Comparison of ENCODE assay signal across 15 mouse cellular contexts in the genomic region with DNA sequence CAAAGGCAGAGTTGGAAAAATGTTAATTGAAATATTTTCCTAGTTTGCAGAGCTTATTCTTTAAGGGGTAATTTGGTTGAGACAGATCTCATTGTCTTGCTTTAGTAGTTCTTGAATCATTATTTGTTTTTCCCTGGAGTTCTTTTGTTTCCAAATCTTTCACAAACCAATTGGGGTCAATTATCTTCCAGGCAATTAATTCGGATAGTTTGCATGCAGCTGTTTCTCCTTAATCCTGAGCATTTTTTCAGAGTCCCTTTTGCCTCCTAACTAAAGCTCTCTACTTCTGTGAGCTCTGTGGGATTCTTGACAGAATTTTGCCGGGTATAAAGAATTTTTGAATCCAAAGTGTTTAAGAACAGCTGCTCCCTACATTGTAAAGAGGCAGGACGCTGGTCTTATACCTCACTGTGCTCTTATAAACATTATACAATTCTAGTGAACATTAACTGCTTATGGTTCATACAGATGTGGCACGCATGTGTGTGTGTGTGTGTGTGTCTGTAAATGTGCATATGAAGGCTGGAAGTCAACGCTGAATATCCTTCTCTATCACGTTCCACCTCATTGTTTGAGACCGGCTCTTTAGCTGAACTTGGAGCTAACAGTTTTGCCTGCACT. TPM values are rescaled to one million over a fixed set of nuclear protein-coding genes. Genes with fewer than 3 reads are reported as not detected.
DNase-seq lines count a peak whose midpoint lies in the region; ATAC-seq and TF ChIP-seq lines count a peak whose summit lies in the region.
"Had no signal": no experiment of that assay in that cellular context is flagged by ENCODE, and none has a peak within 500 bp of the region (broad histone marks: within the 10 kb centered on the region; RNA-seq: fewer than 3 reads in every experiment).

No protein-coding gene starts in this region.

- no peak overlapping the region for H3K4me2 ChIP-seq in stomach, embryonic 15.5 days
- no peak overlapping the region for H3K4me2 ChIP-seq in stomach, postnatal 0 days (replicated peaks; ENCODE audit: low read depth)
- H3K4me2 ChIP-seq in forebrain, embryonic 14.5 days (ENCODE audit: low read length), result no peak overlapping the region
- no peak overlapping the region for H3K4me2 ChIP-seq in limb, embryonic 14.5 days (replicated peaks; ENCODE audit: low read depth, low read length, severe bottlenecking)
- H3K4me2 ChIP-seq: midbrain, embryonic 11.5 days had no signal

- H3K36me3 ChIP-seq in stomach, embryonic 15.5 days, result no peaks in the 10 kb centered on the region
- no peaks in the 10 kb centered on the region for H3K36me3 ChIP-seq in stomach, postnatal 0 days (ENCODE audit: control insufficient read depth, insufficient read depth, low read length)
- no peaks in the 10 kb centered on the region for H3K36me3 ChIP-seq in forebrain, embryonic 14.5 days (ENCODE audit: control insufficient read depth, insufficient read depth, low read length)
- no peaks in the 10 kb centered on the region for H3K36me3 ChIP-seq in limb, embryonic 14.5 days (ENCODE audit: control insufficient read depth, insufficient read depth, low read length)

- intact Hi-C loops in gastrocnemius, postnatal 36 days (cut with DNase I), result no loop called here
- intact Hi-C loops in left cerebral cortex, postnatal 36 days (cut with DNase I), result no loop called here

- TF ChIP-seq EP300 in stomach, postnatal 0 days (optimal IDR thresholded peaks at IDR 0.05), result no peak

- 0 out of 2 replicates have a peak overlapping the region, but pooled peaks have one; percentile 5 for H3K27ac ChIP-seq in stomach, embryonic 15.5 days
- no peak overlapping the region for H3K27ac ChIP-seq in stomach, postnatal 0 days (replicated peaks)
- peak overlapping the region; percentile 4; the same call in 1 of the 2 replicates for H3K27ac ChIP-seq in forebrain, embryonic 14.5 days (ENCODE audit: low read depth, low read length)
- 0 out of 2 replicates have a peak overlapping the region, but pooled peaks have one; percentile 41 for H3K27ac ChIP-seq in limb, embryonic 14.5 days (replicated peaks; ENCODE audit: low read depth, low read length)

- H3K27me3 ChIP-seq in stomach, embryonic 15.5 days (replicated peaks), result no peaks in the 10 kb centered on the region
- H3K27me3 ChIP-seq in stomach, postnatal 0 days (ENCODE audit: control insufficient read depth, insufficient read depth, low read length), result no peaks in the 10 kb centered on the region
- peaks cover 9% of the 10 kb centered on the region; the same call in 1 of the 2 replicates for H3K27me3 ChIP-seq in forebrain, embryonic 14.5 days (replicated peaks; ENCODE audit: control insufficient read depth, insufficient read depth, low read length)
- H3K27me3 ChIP-seq in limb, embryonic 14.5 days (ENCODE audit: control insufficient read depth, insufficient read depth, low read length), result no peaks in the 10 kb centered on the region

- TF ChIP-seq POLR2A in limb, embryonic 14.5 days (IDR thresholded peaks at IDR 0.05; ENCODE audit: borderline replicate concordance, extremely low read depth, insufficient read depth, insufficient read length), result no peak

- TF ChIP-seq CTCF in stomach, postnatal 0 days (IDR thresholded peaks at IDR 0.05; ENCODE audit: low read depth), result no peak

- no peaks in the 10 kb centered on the region for H3K9me3 ChIP-seq in stomach, embryonic 15.5 days
- H3K9me3 ChIP-seq in stomach, postnatal 0 days (ENCODE audit: control insufficient read depth, low read length), result no peaks in the 10 kb centered on the region
- no peaks in the 10 kb centered on the region for H3K9me3 ChIP-seq in forebrain, embryonic 14.5 days (replicated peaks; ENCODE audit: control insufficient read depth, low read length)
- H3K9me3 ChIP-seq in limb, embryonic 14.5 days (ENCODE audit: control insufficient read depth, low read length), result no peaks in the 10 kb centered on the region

- H3K9ac ChIP-seq in stomach, embryonic 15.5 days, result no peak overlapping the region
- H3K9ac ChIP-seq in stomach, postnatal 0 days (ENCODE audit: low read length), result no peak overlapping the region
- H3K9ac ChIP-seq in forebrain, embryonic 14.5 days (ENCODE audit: low read length), result no peak overlapping the region
- H3K9ac ChIP-seq in limb, embryonic 14.5 days (ENCODE audit: low read depth, low read length, severe bottlenecking), result no peak overlapping the region

- ATAC-seq in stomach, embryonic 15.5 days (ENCODE audit: insufficient read depth, low FRiP score, low read depth), result no peak
- no peak for ATAC-seq in stomach, postnatal 0 days (ENCODE audit: low FRiP score, low TSS enrichment)
- peak; percentile 52 for ATAC-seq in forebrain, embryonic 14.5 days
- ATAC-seq in limb, embryonic 14.5 days (ENCODE audit: low FRiP score, low read depth), result peak; percentile 73; the same call in 1 of the 2 replicates
- ATAC-seq: inflammation-experienced regulatory T-cells, adult 6 months had no signal

- 0 out of 2 replicates have a peak, but pooled peaks cover 4% of the 10 kb centered on the region for H3K4me1 ChIP-seq in stomach, embryonic 15.5 days
- no peaks in the 10 kb centered on the region for H3K4me1 ChIP-seq in stomach, postnatal 0 days (replicated peaks; ENCODE audit: control insufficient read depth, insufficient read depth)
- H3K4me1 ChIP-seq in forebrain, embryonic 14.5 days (ENCODE audit: control insufficient read depth, insufficient read depth, low read length), result no peaks in the 10 kb centered on the region; the same call in 1 of the 2 replicates
- H3K4me1 ChIP-seq in limb, embryonic 14.5 days (ENCODE audit: control insufficient read depth, insufficient read depth, low read length), result peaks cover 10% of the 10 kb centered on the region

- H3K4me3 ChIP-seq in stomach, embryonic 15.5 days (replicated peaks), result no peak overlapping the region
- H3K4me3 ChIP-seq in stomach, postnatal 0 days (ENCODE audit: low read depth, low read length), result no peak overlapping the region
- H3K4me3 ChIP-seq in forebrain, embryonic 14.5 days (ENCODE audit: low read depth, low read length), result no peak overlapping the region
- no peak overlapping the region for H3K4me3 ChIP-seq in limb, embryonic 14.5 days (replicated peaks; ENCODE audit: low read length)

- no peak for DNase-seq in stomach, postnatal 0 days (ENCODE audit: low spot score)
- peak; percentile 79 for DNase-seq in forebrain, embryonic 14.5 days (ENCODE audit: low spot score)
- peak; percentile 62 for DNase-seq in limb, embryonic 14.5 days (ENCODE audit: low spot score)
- DNase-seq in layer of hippocampus, postnatal 10 days (ENCODE audit: low spot score in 2 of 2), result no peak
- DNase-seq in gastrocnemius, postnatal 36 days, result no peak
- DNase-seq in left cerebral cortex, postnatal 36 days (ENCODE audit: low spot score in 2 of 2), result no peak
- DNase-seq: adrenal gland, postnatal 25 days; cerebellum, adult 9-11 months; lung, adult 18-20 months; lung, postnatal 36 days; right cerebral cortex, adult 18-20 months; thymus, adult 18-20 months had no signal

- WGBS in stomach, embryonic 15.5 days, result 49% methylated on average over 7 of the region's 7 CpGs
- 39% methylated on average over 7 of the region's 7 CpGs for WGBS in stomach, postnatal 0 days
- 8% methylated on average over 7 of the region's 7 CpGs for WGBS in forebrain, embryonic 14.5 days
- 25% methylated on average over 7 of the region's 7 CpGs for WGBS in limb, embryonic 14.5 days

RNA-seq across cellular contexts. Expression of gene Eif2s2, which starts 32.8 kb away (rescaled TPM):
- polyA plus RNA-seq in stomach, embryonic 15.5 days (2015; fragmentation: Nextera tagmentation; extraction: Ambion mirVana), result 92.7 and 94.8 TPM in 2 replicates
- 77.2 and 83.9 TPM in 2 replicates for polyA plus RNA-seq in stomach, postnatal 0 days (2015; fragmentation: Nextera tagmentation; extraction: Ambion mirVana)
- polyA plus RNA-seq in forebrain, embryonic 14.5 days (2014; fragmentation: Nextera tagmentation; extraction: Ambion mirVana), result 80.6 and 82.0 TPM in 2 replicates
- polyA plus RNA-seq in limb, embryonic 14.5 days (2012; rRNA removed), result 47.3 and 73.6 TPM in 2 replicates
- 111 and 116 TPM in 2 replicates for polyA plus RNA-seq in limb, embryonic 14.5 days (2014; fragmentation: Nextera tagmentation; extraction: Ambion mirVana)
- 10 to 100 TPM; 81.3 to 86.1 TPM for total RNA-seq in layer of hippocampus, postnatal 10 days (2021)
- total RNA-seq in gastrocnemius, postnatal 36 days (2021), result 100 to 1,000 TPM in 1 of 2 experiments, 10 to 100 TPM in 1; 96.9 to 117 TPM
- total RNA-seq in left cerebral cortex, postnatal 36 days (2021), result 10 to 100 TPM; 45.5 to 49.9 TPM

Comparison
In these comparisons a context has a peak if more than half of its experiments do, and no peak if none do; other contexts are left out.
1. ATAC-seq: peak in forebrain, embryonic 14.5 days (single experiment) and limb, embryonic 14.5 days (single experiment); none in stomach, embryonic 15.5 days (single experiment) and stomach, postnatal 0 days (single experiment).
2. DNase-seq: peak in forebrain, embryonic 14.5 days (single experiment) and limb, embryonic 14.5 days (single experiment); none in stomach, postnatal 0 days (single experiment), layer of hippocampus, postnatal 10 days (0 of 2), gastrocnemius, postnatal 36 days (0 of 2) and left cerebral cortex, postnatal 36 days (0 of 2).